ENCODE assay signal across 8 mouse cellular contexts in the genomic region with DNA sequence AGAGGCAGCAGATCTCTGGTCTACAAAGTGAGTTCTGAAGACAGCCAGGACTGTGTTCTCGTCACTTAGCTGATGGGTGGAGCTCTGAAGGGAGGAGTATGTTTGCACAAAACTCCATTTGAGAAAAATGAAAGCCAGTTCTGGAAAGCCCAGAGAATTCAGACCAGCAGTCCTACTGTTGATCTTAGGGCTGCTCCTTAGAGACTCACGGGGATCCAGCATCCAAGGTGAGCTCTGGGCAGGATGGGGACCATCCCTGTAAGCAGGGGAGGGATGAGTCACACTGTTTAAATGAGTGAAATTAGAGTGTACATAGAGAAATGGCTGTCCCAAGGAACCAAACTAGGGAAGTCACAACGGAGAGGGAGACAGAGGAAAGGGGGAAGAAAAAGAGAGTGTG. TPM values are rescaled to one million over a fixed set of nuclear protein-coding genes. Genes with fewer than 3 reads are reported as not detected.
DNase-seq lines count a peak whose midpoint lies in the region; ATAC-seq and TF ChIP-seq lines count a peak whose summit lies in the region.

A gene (plus strand): TSS at position 102 of the 400 bp plus-strand sequence.

- no peak for TF ChIP-seq CTCF in cortical plate, adult 2 months (IDR thresholded peaks at IDR 0.05; ENCODE audit: extremely low read depth, insufficient read depth, low read length)
- TF ChIP-seq CTCF in heart, postnatal 0 days (IDR thresholded peaks at IDR 0.05; ENCODE audit: low read depth), result no peak

- peak; percentile 59 for ATAC-seq in heart, postnatal 0 days (ENCODE audit: insufficient read depth, low read depth)
- peak; percentile 17; the same call in 1 of the 2 replicates for ATAC-seq in limb, embryonic 15.5 days (ENCODE audit: insufficient number of reproducible peaks, low FRiP score, low TSS enrichment, low read depth)

- peak within 1 kb of the TSS; percentile 62 for H3K4me3 ChIP-seq in cortical plate, adult 2 months (ENCODE audit: insufficient read depth, low read length)
- H3K4me3 ChIP-seq in heart, postnatal 0 days (ENCODE audit: low read depth, low read length), result peak within 1 kb of the TSS; percentile 41
- peak within 1 kb of the TSS; percentile 39 for H3K4me3 ChIP-seq in limb, embryonic 15.5 days
- peak within 1 kb of the TSS; percentile 20 for H3K4me3 ChIP-seq in myocyte

- intact Hi-C loops in heart, postnatal 25 days (cut with DNase I), result no loop called here

- peak within 1 kb of the TSS; percentile 49 for H3K9ac ChIP-seq in heart, postnatal 0 days (replicated peaks; ENCODE audit: low read depth, low read length)
- no peak within 1 kb of the TSS for H3K9ac ChIP-seq in limb, embryonic 15.5 days

- peak within 1 kb of the TSS; percentile 96 for H3K27ac ChIP-seq in cortical plate, adult 2 months (ENCODE audit: insufficient read depth, low read length)
- H3K27ac ChIP-seq in heart, postnatal 0 days (ENCODE audit: low read depth), result peak within 1 kb of the TSS; percentile 88
- peak within 1 kb of the TSS; percentile 87 for H3K27ac ChIP-seq in limb, embryonic 15.5 days

- WGBS in heart, postnatal 0 days, result 18% methylated on average over 3 of the region's 3 CpGs
- WGBS in limb, embryonic 15.5 days, result 11% methylated on average over 3 of the region's 3 CpGs

- no peak within 1 kb of the TSS for H3ac ChIP-seq in myocyte (ENCODE audit: control insufficient read depth, insufficient read length)

- no peaks in the 10 kb centered on the region for H3K27me3 ChIP-seq in heart, postnatal 0 days (ENCODE audit: control insufficient read depth, insufficient read depth, low read length)
- no peaks in the 10 kb centered on the region for H3K27me3 ChIP-seq in limb, embryonic 15.5 days
- no peaks in the 10 kb centered on the region for H3K27me3 ChIP-seq in myocyte (ENCODE audit: control insufficient read depth, insufficient read depth, insufficient read length)

- no peaks in the 10 kb centered on the region for H3K4me1 ChIP-seq in cortical plate, adult 2 months (ENCODE audit: control insufficient read depth, insufficient read depth, low read length)
- no peaks in the 10 kb centered on the region for H3K4me1 ChIP-seq in heart, postnatal 0 days (ENCODE audit: control insufficient read depth, insufficient read depth)
- peaks cover 5% of the 10 kb centered on the region; the same call in 1 of the 2 replicates for H3K4me1 ChIP-seq in limb, embryonic 15.5 days

- peak; percentile 95 for DNase-seq in heart, adult 11 months
- DNase-seq in heart, postnatal 25 days (ENCODE audit: low spot score), result no peak
- DNase-seq in heart, postnatal 0 days (ENCODE audit: low spot score), result peak; percentile 45
- no peak for DNase-seq in right cerebral cortex, adult 18-20 months
- no peak for DNase-seq in thymus, postnatal 14 days

- H3K36me3 ChIP-seq in heart, postnatal 0 days (replicated peaks; ENCODE audit: control insufficient read depth, insufficient read depth, low read length), result no peaks in the 10 kb centered on the region
- no peaks in the 10 kb centered on the region for H3K36me3 ChIP-seq in limb, embryonic 15.5 days
- no peaks in the 10 kb centered on the region for H3K36me3 ChIP-seq in myocyte (ENCODE audit: control insufficient read depth, insufficient read depth)

- no peak for TF ChIP-seq EP300 in heart, postnatal 0 days (IDR thresholded peaks at IDR 0.05; ENCODE audit: low read depth)

- H3K9me3 ChIP-seq in heart, postnatal 0 days (replicated peaks; ENCODE audit: control insufficient read depth, low read length), result no peaks in the 10 kb centered on the region
- H3K9me3 ChIP-seq in limb, embryonic 15.5 days, result no peaks in the 10 kb centered on the region

- no peaks in the 10 kb centered on the region for H3K79me2 ChIP-seq in myocyte (ENCODE audit: control insufficient read depth, insufficient read depth)

- no peak for TF ChIP-seq POLR2A in cortical plate, adult 2 months (IDR thresholded peaks at IDR 0.05; ENCODE audit: extremely low read depth, insufficient read depth, low read length)
- TF ChIP-seq POLR2A in myocyte (IDR thresholded peaks at IDR 0.05; ENCODE audit: insufficient read length, low read depth), result no peak

- H3K4me2 ChIP-seq in heart, postnatal 0 days (ENCODE audit: low read depth, low read length), result peak within 1 kb of the TSS; percentile 59
- H3K4me2 ChIP-seq in limb, embryonic 15.5 days, result peak within 1 kb of the TSS; percentile 49
- H3K4me2 ChIP-seq in myocyte (ENCODE audit: low read depth), result peak within 1 kb of the TSS; percentile 65

TF ChIP-seq in myocyte, 11 proteins besides CTCF, POLR2A, EP300 and RAD21:
- TF ChIP-seq E2F4 (IDR thresholded peaks at IDR 0.05; ENCODE audit: insufficient read depth) (no peak), TCF3 (IDR thresholded peaks at IDR 0.05; ENCODE audit: insufficient read length, low read depth) (no peak), MYOD1 (IDR thresholded peaks at IDR 0.05; ENCODE audit: control insufficient read depth in 1 of 3, insufficient read length in 2 of 3, low read depth in 2 of 3) (no peak), TCF12 (IDR thresholded peaks at IDR 0.05; ENCODE audit: insufficient read depth, poor library complexity, severe bottlenecking) (no peak), USF1 (IDR thresholded peaks at IDR 0.05; ENCODE audit: low read depth) (no peak), CEBPB (IDR thresholded peaks at IDR 0.05; ENCODE audit: insufficient read depth, poor library complexity, severe bottlenecking) (no peak), SRF (IDR thresholded peaks at IDR 0.05; ENCODE audit: control insufficient read depth, insufficient read length, low read depth) (no peak), POLR2AphosphoS2 (IDR thresholded peaks at IDR 0.05; ENCODE audit: insufficient read length, low read depth) (no peak), REST (IDR thresholded peaks at IDR 0.05; ENCODE audit: insufficient read depth, insufficient read length) (no peak), MAX (IDR thresholded peaks at IDR 0.05; ENCODE audit: low read depth) (no peak), MYOG (IDR thresholded peaks at IDR 0.05; ENCODE audit: control insufficient read depth in 1 of 3, insufficient read depth in 1 of 3, insufficient read length in 2 of 3, low read depth in 2 of 3) (no peak)

RNA-seq across cellular contexts. Expression of the gene that starts here (rescaled TPM):
- 1 to 10 TPM; 6.5 to 6.7 TPM for total RNA-seq in heart, postnatal 25 days (2021)
- polyA plus RNA-seq in cortical plate, adult 2 months (2012; rRNA removed), result 2.5 and 2.6 TPM in 2 replicates
- 0.34 and 3.0 TPM in 2 replicates for total RNA-seq in heart, postnatal 0 days (2014; rRNA removed; ENCODE audit: low replicate concordance)
- 0.86 and 1.2 TPM in 2 replicates for polyA plus RNA-seq in heart, postnatal 0 days (2015; fragmentation: Nextera tagmentation; extraction: Ambion mirVana)
- 0.42 and 0.76 TPM in 2 replicates for polyA plus RNA-seq in limb, embryonic 15.5 days (2015; fragmentation: Nextera tagmentation; extraction: Ambion mirVana)
- polyA plus RNA-seq in myocyte (2012; fragmentation: generic; extraction: Trizol), result 0.24 TPM

Comparison
In these comparisons a context has a peak if more than half of its experiments do, and no peak if none do; other contexts are left out.
1. DNase-seq: peak in heart, adult 11 months (single experiment) and heart, postnatal 0 days (single experiment); none in heart, postnatal 25 days (single experiment), right cerebral cortex, adult 18-20 months (single experiment) and thymus, postnatal 14 days (single experiment).
2. Peak in ATAC-seq, H3K4me3 ChIP-seq, H3K27ac ChIP-seq and H3K4me2 ChIP-seq in limb, embryonic 15.5 days; RNA of the gene not detected or under 1 TPM.
3. Peak in every context shown above with its lines, with median percentiles within 50 percentile points of each other: H3K27ac ChIP-seq, H3K4me3 ChIP-seq and H3K4me2 ChIP-seq.